Mouse (Mus musculus): ENCODE data around the gene Enthd1. TPM values are rescaled to one million over a fixed set of nuclear protein-coding genes. Genes with fewer than 3 reads are reported as not detected.

The Enthd1 gene
- polyA plus RNA-seq, 1 experiment = not detected

GRCm38 (mm10) chr15:80554860-80555822 is 9.8 kb downstream of the Enthd1 start:
- no peak overlapping the region for H3K27ac ChIP-seq (ENCODE audit: insufficient read depth, low read depth, low read length)
- TF ChIP-seq POLR2A (IDR thresholded peaks at IDR 0.05; ENCODE audit: borderline replicate concordance, low read depth, low read length) = no peak
- TF ChIP-seq CTCF (IDR thresholded peaks at IDR 0.05; ENCODE audit: low read depth, low read length) = no peak
- H3K4me1 ChIP-seq (ENCODE audit: control insufficient read depth, insufficient read depth, low read length) = peaks cover 6% of the 10 kb centered on the region
- no peak overlapping the region for H3K4me3 ChIP-seq (ENCODE audit: insufficient read depth, low read length)

- Histone ChIP-seq H3K4me1 (ENCODE audit: control insufficient read depth, insufficient read depth, low read length) (no peaks in the 10 kb centered on the region), H3K27ac (ENCODE audit: insufficient read depth, low read depth, low read length) (no peak overlapping the region), H3K4me3 (ENCODE audit: insufficient read depth, low read length) (no peak overlapping the region)
- TF ChIP-seq CTCF (IDR thresholded peaks at IDR 0.05; ENCODE audit: low read depth, low read length) = no peak
- TF ChIP-seq POLR2A (IDR thresholded peaks at IDR 0.05; ENCODE audit: borderline replicate concordance, low read depth, low read length) = no peak
Measured at GRCm38 (mm10) chr15:80545430-80545829, 19.5 kb downstream of the Enthd1 start.

GRCm38 (mm10) chr15:80544115-80544514 is 20.8 kb downstream of the Enthd1 start:
- H3K4me3 ChIP-seq (ENCODE audit: insufficient read depth, low read length) = no peak overlapping the region
- H3K27ac ChIP-seq (ENCODE audit: insufficient read depth, low read depth, low read length) = no peak overlapping the region
- no peaks in the 10 kb centered on the region for H3K4me1 ChIP-seq (ENCODE audit: control insufficient read depth, insufficient read depth, low read length)
- TF ChIP-seq CTCF (IDR thresholded peaks at IDR 0.05; ENCODE audit: low read depth, low read length) = no peak
- TF ChIP-seq POLR2A (IDR thresholded peaks at IDR 0.05; ENCODE audit: borderline replicate concordance, low read depth, low read length) = no peak

- H3K4me1 ChIP-seq (ENCODE audit: control insufficient read depth, insufficient read depth, low read length) = no peaks in the 10 kb centered on the region
- TF ChIP-seq POLR2A (IDR thresholded peaks at IDR 0.05; ENCODE audit: borderline replicate concordance, low read depth, low read length) = no peak
- no peak for TF ChIP-seq CTCF (IDR thresholded peaks at IDR 0.05; ENCODE audit: low read depth, low read length)
- no peak overlapping the region for H3K4me3 ChIP-seq (ENCODE audit: insufficient read depth, low read length)
- no peak overlapping the region for H3K27ac ChIP-seq (ENCODE audit: insufficient read depth, low read depth, low read length)
Measured at GRCm38 (mm10) chr15:80538671-80539340, 26.1 kb downstream of the Enthd1 start.

GRCm38 (mm10) chr15:80538075-80538474 is 26.9 kb downstream of the Enthd1 start:
- no peak overlapping the region for H3K27ac ChIP-seq (ENCODE audit: insufficient read depth, low read depth, low read length)
- no peak overlapping the region for H3K4me3 ChIP-seq (ENCODE audit: insufficient read depth, low read length)
- no peaks in the 10 kb centered on the region for H3K4me1 ChIP-seq (ENCODE audit: control insufficient read depth, insufficient read depth, low read length)
- TF ChIP-seq CTCF (IDR thresholded peaks at IDR 0.05; ENCODE audit: low read depth, low read length) (no peak), POLR2A (IDR thresholded peaks at IDR 0.05; ENCODE audit: borderline replicate concordance, low read depth, low read length) (no peak)

GRCm38 (mm10) chr15:80536051-80536450 is 28.9 kb downstream of the Enthd1 start:
- no peaks in the 10 kb centered on the region for H3K4me1 ChIP-seq (ENCODE audit: control insufficient read depth, insufficient read depth, low read length)
- no peak overlapping the region for H3K27ac ChIP-seq (ENCODE audit: insufficient read depth, low read depth, low read length)
- H3K4me3 ChIP-seq (ENCODE audit: insufficient read depth, low read length) = no peak overlapping the region
- no peak for TF ChIP-seq CTCF (IDR thresholded peaks at IDR 0.05; ENCODE audit: low read depth, low read length)
- no peak for TF ChIP-seq POLR2A (IDR thresholded peaks at IDR 0.05; ENCODE audit: borderline replicate concordance, low read depth, low read length)

- no peak overlapping the region for H3K27ac ChIP-seq (ENCODE audit: insufficient read depth, low read depth, low read length)
- H3K4me3 ChIP-seq (ENCODE audit: insufficient read depth, low read length) = no peak overlapping the region
- no peaks in the 10 kb centered on the region for H3K4me1 ChIP-seq (ENCODE audit: control insufficient read depth, insufficient read depth, low read length)
- no peak for TF ChIP-seq CTCF (IDR thresholded peaks at IDR 0.05; ENCODE audit: low read depth, low read length)
- no peak for TF ChIP-seq POLR2A (IDR thresholded peaks at IDR 0.05; ENCODE audit: borderline replicate concordance, low read depth, low read length)
Measured at GRCm38 (mm10) chr15:80533274-80533673, 31.7 kb downstream of the Enthd1 start.

GRCm38 (mm10) chr15:80532281-80533072 is 32.5 kb downstream of the Enthd1 start:
- no peaks in the 10 kb centered on the region for H3K4me1 ChIP-seq (ENCODE audit: control insufficient read depth, insufficient read depth, low read length)
- no peak for TF ChIP-seq POLR2A (IDR thresholded peaks at IDR 0.05; ENCODE audit: borderline replicate concordance, low read depth, low read length)
- no peak for TF ChIP-seq CTCF (IDR thresholded peaks at IDR 0.05; ENCODE audit: low read depth, low read length)
- no peak overlapping the region for H3K27ac ChIP-seq (ENCODE audit: insufficient read depth, low read depth, low read length)
- H3K4me3 ChIP-seq (ENCODE audit: insufficient read depth, low read length) = no peak overlapping the region

GRCm38 (mm10) chr15:80531026-80531425 is 33.9 kb downstream of the Enthd1 start:
- no peak overlapping the region for H3K4me3 ChIP-seq (ENCODE audit: insufficient read depth, low read length)
- TF ChIP-seq POLR2A (IDR thresholded peaks at IDR 0.05; ENCODE audit: borderline replicate concordance, low read depth, low read length) (no peak), CTCF (IDR thresholded peaks at IDR 0.05; ENCODE audit: low read depth, low read length) (no peak)
- H3K27ac ChIP-seq (ENCODE audit: insufficient read depth, low read depth, low read length) = no peak overlapping the region
- no peaks in the 10 kb centered on the region for H3K4me1 ChIP-seq (ENCODE audit: control insufficient read depth, insufficient read depth, low read length)
